Mouse (Mus musculus) midbrain, embryonic 10.5 days (tissue): ENCODE results near the gene Abtb2. TPM values are rescaled to one million over a fixed set of nuclear protein-coding genes. Genes with fewer than 3 reads are reported as not detected.

Experiments
- DNase-seq: peaks from one replicate; pipeline ENCODE4 v3.0.0-alpha.2; 2017; ENCODE audit warnings: low spot score
- H3K27ac ChIP-seq: fragments of 300-500 bp; sonication (generic); replicated peaks from 2 replicates; pipeline ENCODE4 v1.5.1; 2016; ENCODE audit warnings: mild to moderate bottlenecking
- H3K27me3 ChIP-seq: fragments of 300-500 bp; sonication (generic); 2 replicates; pipeline ENCODE4 v1.6.1; 2016; ENCODE audit warnings: low read depth, mild to moderate bottlenecking; ENCODE audit not compliant: poor library complexity, severe bottlenecking
- H3K36me3 ChIP-seq: fragments of 300-500 bp; sonication (generic); 2 replicates; pipeline ENCODE4 v1.6.1; 2016; ENCODE audit warnings: mild to moderate bottlenecking, moderate library complexity
- H3K4me1 ChIP-seq: fragments of 300-500 bp; sonication (generic); 2 replicates; pipeline ENCODE4 v1.6.1; 2016
- H3K4me3 ChIP-seq: fragments of 300-500 bp; sonication (generic); 2 replicates; pipeline ENCODE4 v1.5.1; 2016; ENCODE audit warnings: mild to moderate bottlenecking, moderate library complexity
- H3K9me3 ChIP-seq: fragments of 300-500 bp; sonication (generic); replicated peaks from 2 replicates; pipeline ENCODE4 v1.6.1; 2016; ENCODE audit warnings: mild to moderate bottlenecking
- WGBS: fragments of 180-500 bp; shearing (Covaris S2); methylation state at CpG from one replicate; pipeline ENCODE4 v1.1.7; 2016; 5-methylcytosine and 5-hydroxymethylcytosine counted together
- polyA plus RNA-seq: library from polyadenylated mRNA; unstranded; fragments of >200 nt; fragmentation: Nextera tagmentation; extraction: Ambion mirVana; gene quantifications from 2 replicates; pipeline ENCODE4 v1.2.1, GENCODE M21; 2016

Abtb2 gene
- polyA plus RNA-seq, 1 experiment from 2014 or later = 11.5 TPM

DNA sequence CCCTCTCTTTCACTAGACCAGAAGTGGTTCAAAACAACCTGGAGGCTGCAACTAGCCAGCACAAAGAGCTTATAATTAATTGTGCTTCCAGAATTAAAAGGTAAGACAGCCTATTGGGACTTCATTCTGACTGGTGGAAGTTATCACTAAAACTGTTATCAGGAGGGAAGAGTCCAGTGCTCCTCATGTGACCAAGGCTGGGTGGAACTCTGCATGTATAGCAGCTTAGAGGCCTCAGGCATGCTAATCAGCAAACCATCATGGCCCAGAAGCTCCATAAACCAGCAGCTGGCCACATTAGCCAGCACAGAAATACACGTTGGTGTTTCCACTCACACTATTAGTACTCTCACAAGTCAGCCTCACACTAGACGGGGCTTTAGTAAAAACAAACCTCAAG lies 180.7 kb downstream of the Abtb2 start:
- Histone ChIP-seq H3K27me3 (no peaks in the 10 kb centered on the region), H3K27ac (no peak overlapping the region), H3K9me3 (no peaks in the 10 kb centered on the region), H3K36me3 (peaks cover 91% of the 10 kb centered on the region), H3K4me3 (no peak overlapping the region), H3K4me1 (no peaks in the 10 kb centered on the region)
- no peak for DNase-seq
- 94% methylated on average over 2 of the region's 2 CpGs for WGBS

DNA sequence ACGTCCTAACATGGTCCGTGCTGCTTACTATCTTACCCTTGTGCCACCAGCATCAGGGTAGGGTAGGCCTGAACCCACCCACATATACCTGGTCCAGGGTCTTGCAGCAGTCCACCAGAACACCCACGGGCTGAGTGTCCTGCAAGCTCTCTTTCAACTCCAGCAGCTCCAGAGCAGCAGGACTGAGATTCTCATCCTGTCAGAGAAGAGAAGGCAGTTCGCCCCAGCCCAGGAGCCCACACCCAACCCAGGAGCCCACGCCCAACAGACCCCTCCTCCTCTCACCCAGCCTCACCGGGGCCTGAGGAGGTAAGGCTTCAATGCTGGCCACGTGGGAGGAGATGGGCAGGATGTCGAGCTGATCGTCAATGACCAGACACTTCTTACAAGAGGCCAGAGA lies 181.8 kb downstream of the Abtb2 start:
- H3K4me3 ChIP-seq = no peak overlapping the region
- WGBS = 91% methylated on average over 9 of the region's 9 CpGs
- no peaks in the 10 kb centered on the region for H3K9me3 ChIP-seq
- H3K27ac ChIP-seq = no peak overlapping the region
- H3K36me3 ChIP-seq = peaks cover 91% of the 10 kb centered on the region
- no peaks in the 10 kb centered on the region for H3K27me3 ChIP-seq
- H3K4me1 ChIP-seq = no peaks in the 10 kb centered on the region
- no peak for DNase-seq

GRCm38 (mm10) chr2:103749091-103749490 lies 183.0 kb downstream of the Abtb2 start:
- 92% methylated on average over 3 of the region's 3 CpGs for WGBS
- Histone ChIP-seq H3K36me3 (peaks cover 91% of the 10 kb centered on the region), H3K9me3 (no peaks in the 10 kb centered on the region), H3K4me3 (no peak overlapping the region), H3K4me1 (no peaks in the 10 kb centered on the region), H3K27ac (no peak overlapping the region), H3K27me3 (no peaks in the 10 kb centered on the region)
- DNase-seq = no peak

- H3K27ac ChIP-seq = no peak overlapping the region
- H3K4me1 ChIP-seq = no peaks in the 10 kb centered on the region
- H3K27me3 ChIP-seq = no peaks in the 10 kb centered on the region
- no peaks in the 10 kb centered on the region for H3K9me3 ChIP-seq
- WGBS = 97% methylated on average over 6 of the region's 6 CpGs
- peaks cover 100% of the 10 kb centered on the region for H3K36me3 ChIP-seq
- H3K4me3 ChIP-seq = no peak overlapping the region
- DNase-seq = no peak
These were observed 185.7 kb downstream of the Abtb2 start for GRCm38 (mm10) chr2:103751771-103752170.

GRCm38 (mm10) chr2:103754614-103755013 lies 188.5 kb downstream of the Abtb2 start:
- WGBS = 93% methylated on average over 3 of the region's 3 CpGs
- Histone ChIP-seq H3K27ac (no peak overlapping the region), H3K9me3 (no peaks in the 10 kb centered on the region), H3K4me3 (no peak overlapping the region), H3K36me3 (peaks cover 79% of the 10 kb centered on the region), H3K4me1 (peaks cover 2% of the 10 kb centered on the region; the same call in 1 of the 2 replicates), H3K27me3 (no peaks in the 10 kb centered on the region)
- DNase-seq = no peak

DNA sequence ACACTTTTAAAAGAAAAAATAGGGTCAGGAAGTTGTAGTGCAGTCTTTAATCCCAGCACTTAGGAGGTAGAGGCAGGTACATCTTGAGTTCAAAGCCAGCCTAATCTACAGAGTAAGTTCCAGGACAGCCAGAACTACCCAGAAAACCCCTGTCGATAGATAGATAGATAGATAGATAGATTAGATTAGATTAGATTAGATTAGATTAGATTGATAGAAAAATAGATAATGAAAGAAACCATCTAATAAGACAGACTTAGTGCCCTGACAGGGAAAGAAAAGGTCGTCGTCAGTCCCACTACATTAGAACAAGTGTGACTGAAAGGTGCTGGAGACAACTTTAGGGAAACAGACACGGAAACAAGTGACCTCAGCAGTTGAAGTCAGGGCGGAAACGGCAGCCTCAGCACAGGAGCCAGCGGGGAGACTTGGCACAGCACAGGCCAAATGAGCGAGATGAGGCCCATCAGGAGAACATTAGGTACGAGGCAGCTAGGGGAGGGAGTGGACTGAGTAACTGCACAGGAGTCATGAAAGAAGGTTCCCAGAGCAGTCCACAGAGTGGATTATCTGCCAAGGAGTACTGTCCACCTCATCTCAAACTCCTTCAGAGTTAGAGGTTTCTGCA lies 189.5 kb downstream of the Abtb2 start:
- H3K4me3 ChIP-seq = no peak overlapping the region
- no peak for DNase-seq
- WGBS = 87% methylated on average over 9 of the region's 9 CpGs
- peaks cover 69% of the 10 kb centered on the region for H3K36me3 ChIP-seq
- no peak overlapping the region for H3K27ac ChIP-seq
- no peaks in the 10 kb centered on the region for H3K27me3 ChIP-seq
- H3K4me1 ChIP-seq = peaks cover 10% of the 10 kb centered on the region
- no peaks in the 10 kb centered on the region for H3K9me3 ChIP-seq

- peak; percentile 20 for DNase-seq
- Histone ChIP-seq H3K36me3 (peaks cover 30% of the 10 kb centered on the region), H3K4me3 (peak overlapping the region; percentile 83), H3K4me1 (peaks cover 26% of the 10 kb centered on the region), H3K27ac (peak overlapping the region; percentile 83), H3K27me3 (no peaks in the 10 kb centered on the region), H3K9me3 (no peaks in the 10 kb centered on the region)
- WGBS = under 1% methylated on average over 12 of the region's 12 CpGs
These were observed 194.3 kb downstream of the Abtb2 start for GRCm38 (mm10) chr2:103760421-103760820.

DNA sequence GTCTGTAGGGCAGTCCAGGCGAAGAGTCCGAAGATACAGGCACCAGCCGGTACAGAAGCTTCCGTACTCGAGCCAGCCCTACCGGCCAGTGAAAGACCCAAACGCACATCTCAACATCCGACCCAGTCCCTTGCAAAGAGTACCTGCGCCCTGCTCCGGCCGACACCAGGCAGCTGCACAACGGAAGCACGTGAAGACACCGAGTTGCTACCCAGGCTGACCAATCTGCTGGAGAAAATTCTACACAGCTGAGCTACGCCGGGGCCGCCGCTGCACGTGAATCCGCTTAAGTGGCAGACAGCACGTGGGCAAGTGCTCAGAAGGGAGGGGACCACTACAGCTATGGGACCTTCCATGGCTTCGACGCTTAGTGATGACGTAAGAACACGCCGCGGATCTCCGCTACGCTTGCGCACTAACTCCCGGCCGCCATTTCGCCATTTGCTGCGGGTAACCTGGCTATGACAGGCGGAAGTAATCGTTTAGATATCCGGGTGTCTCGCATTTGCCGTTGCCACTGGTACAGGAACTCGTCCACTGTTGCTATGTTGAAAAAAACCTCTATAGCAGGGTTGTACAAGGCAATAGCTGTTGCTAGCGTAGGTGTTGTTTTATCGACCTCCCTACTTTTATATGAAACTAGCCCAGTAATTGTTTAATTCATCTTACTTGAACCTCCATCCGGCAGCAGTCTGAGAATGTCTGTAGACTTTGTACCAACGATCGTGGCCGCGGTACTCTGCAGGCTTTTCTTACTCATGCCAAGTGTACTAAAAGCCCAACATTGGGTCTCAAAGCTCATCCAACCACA lies 195.0 kb downstream of the Abtb2 start, which contains the start of gene Nat10:
Nat10 (minus strand) TSS at position 365 of the 811 bp plus-strand sequence.
- WGBS = under 1% methylated on average over 47 of the region's 47 CpGs
- Histone ChIP-seq H3K9me3 (no peaks in the 10 kb centered on the region), H3K36me3 (peaks cover 29% of the 10 kb centered on the region), H3K27me3 (no peaks in the 10 kb centered on the region), H3K4me1 (peaks cover 26% of the 10 kb centered on the region), H3K27ac (peak within 1 kb of the TSS; percentile 83), H3K4me3 (peak within 1 kb of the TSS; percentile 83)
- peak; percentile 97 for DNase-seq

DNA sequence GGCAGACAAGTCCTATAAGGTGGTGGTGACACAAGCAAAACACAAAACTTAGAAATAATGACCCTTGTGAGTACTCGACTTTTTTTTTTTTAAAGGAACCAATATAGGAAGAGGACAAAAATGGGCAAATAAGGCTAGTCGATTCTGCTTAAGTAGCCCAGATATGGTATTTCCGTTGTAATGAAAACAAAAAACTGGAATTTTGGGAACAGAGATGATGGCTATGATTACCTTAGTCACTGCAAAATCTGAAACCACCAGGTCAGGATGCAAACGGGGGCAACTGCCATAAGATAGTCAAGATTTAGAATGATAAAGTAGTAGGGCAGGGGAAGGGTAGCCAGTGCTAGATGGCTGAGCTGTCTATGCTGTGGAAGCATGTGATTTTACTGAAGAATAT lies 195.9 kb downstream of the Abtb2 start:
- H3K27me3 ChIP-seq = no peaks in the 10 kb centered on the region
- H3K36me3 ChIP-seq = peaks cover 29% of the 10 kb centered on the region
- H3K9me3 ChIP-seq = no peaks in the 10 kb centered on the region
- H3K27ac ChIP-seq = no peak overlapping the region
- H3K4me3 ChIP-seq = peak overlapping the region; percentile 83
- DNase-seq = peak; percentile 11
- WGBS = 37% methylated on average over 4 of the region's 4 CpGs
- H3K4me1 ChIP-seq = peaks cover 26% of the 10 kb centered on the region

DNA sequence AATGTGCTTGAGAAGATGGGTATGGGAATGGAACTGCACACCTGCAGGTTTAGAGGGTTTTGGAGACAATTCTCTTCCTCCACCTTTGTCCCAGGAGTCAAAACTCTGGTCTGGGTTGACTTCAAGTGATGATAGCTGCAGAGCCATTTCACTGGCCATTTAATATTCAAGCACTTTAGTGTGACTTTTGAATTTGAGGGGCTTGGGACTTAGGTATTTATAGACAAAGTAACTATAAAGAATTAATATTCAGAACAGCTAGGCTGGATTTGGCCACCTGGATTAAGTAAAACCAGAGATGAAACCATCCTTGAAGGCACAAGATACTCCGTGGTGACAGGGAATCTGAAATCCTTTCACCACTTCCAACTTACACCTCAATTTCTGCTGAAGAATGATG lies 196.4 kb downstream of the Abtb2 start:
- Histone ChIP-seq H3K4me1 (peaks cover 26% of the 10 kb centered on the region), H3K27me3 (no peaks in the 10 kb centered on the region), H3K27ac (no peak overlapping the region), H3K36me3 (peaks cover 29% of the 10 kb centered on the region), H3K4me3 (peak overlapping the region; percentile 83; the same call in 1 of the 2 replicates), H3K9me3 (no peaks in the 10 kb centered on the region)
- WGBS = 56% methylated on average over 1 of the region's 1 CpGs
- no peak for DNase-seq

Other genes starting within 250 kb of the Abtb2 start
- gene Elf5, start 154.6 kb upstream of the Abtb2 start, polyA plus RNA-seq = not detected in 2 replicates
- 102 and 115 TPM in 2 replicates for gene Cat, start 81.2 kb upstream of the Abtb2 start, polyA plus RNA-seq
- 31.2 and 33.6 TPM in 2 replicates for gene Nat10, start 195.0 kb downstream of the Abtb2 start, polyA plus RNA-seq
- gene Caprin1, start 231.3 kb downstream of the Abtb2 start, polyA plus RNA-seq = 508 and 536 TPM in 2 replicates